Mouse (Mus musculus) liver, embryonic 14.5 days (tissue): ENCODE measurements around the gene Vegfd. TPM values are rescaled to one million over a fixed set of nuclear protein-coding genes. Genes with fewer than 3 reads are reported as not detected.

Experiments
- ATAC-seq: fragments of 200-750 bp; cut with Nextera tagmentation; 2 replicates; pipeline ENCODE4 v1.8.0; 2017; ENCODE audit warnings: moderate number of reproducible peaks, mild to moderate bottlenecking, moderate library complexity; ENCODE audit not compliant: insufficient read depth
- DNase-seq, 3 experiments: peaks; one replicate each; pipeline ENCODE4 v3.0.0-alpha.2; 2012 to 2013; ENCODE audit warnings: low read depth in 3 of 3, low spot score in 3 of 3
- H3K27ac ChIP-seq: fragments of 300-500 bp; sonication (generic); 2 replicates; pipeline ENCODE4 v1.5.1; 2014; ENCODE audit warnings: moderate library complexity, mild to moderate bottlenecking, control low read depth, inconsistent platforms
- H3K27me3 ChIP-seq: fragments of 300-500 bp; sonication (generic); 2 replicates; pipeline ENCODE4 v1.6.1; 2014; ENCODE audit warnings: mild to moderate bottlenecking, low read length, moderate library complexity; ENCODE audit not compliant: control insufficient read depth, insufficient read depth
- H3K36me3 ChIP-seq: fragments of 300-500 bp; sonication (generic); replicated peaks from 2 replicates; pipeline ENCODE4 v1.6.1; 2014; ENCODE audit warnings: low read depth; ENCODE audit not compliant: control insufficient read depth, insufficient read depth
- H3K4me1 ChIP-seq, 2 experiments: fragments of 200-500 bp in 1 of 2; fragments of 300-500 bp in 1 of 2; sonication (generic) in 1 of 2; replicated peaks; 2 replicates each; pipeline ENCODE4 v1.6.1; 2012 to 2014; ENCODE audit warnings: antibody characterized with exemption in 1 of 2, inconsistent platforms in 1 of 2, low read length in 1 of 2; ENCODE audit not compliant: control insufficient read depth in 2 of 2, insufficient read depth in 2 of 2
- H3K4me2 ChIP-seq: fragments of 300-500 bp; sonication (generic); 2 replicates; pipeline ENCODE4 v1.6.1; 2014; ENCODE audit warnings: low read depth, mild to moderate bottlenecking, control low read depth, moderate library complexity
- H3K4me3 ChIP-seq, 2 experiments: fragments of 200-500 bp in 1 of 2; fragments of 300-500 bp in 1 of 2; sonication (generic) in 1 of 2; 2 replicates each; pipeline ENCODE4 v1.5.1; 2012 to 2014; ENCODE audit warnings: low read depth in 2 of 2, low read length in 2 of 2, mild to moderate bottlenecking in 2 of 2, control low read depth in 1 of 2, inconsistent platforms in 1 of 2, moderate library complexity in 1 of 2; ENCODE audit not compliant: insufficient read depth in 1 of 2
- H3K9ac ChIP-seq: fragments of 300-500 bp; sonication (generic); replicated peaks from 2 replicates; pipeline ENCODE4 v1.6.1; 2014; ENCODE audit warnings: mild to moderate bottlenecking, control low read depth, moderate library complexity
- H3K9me3 ChIP-seq: fragments of 300-500 bp; sonication (generic); 2 replicates; pipeline ENCODE4 v1.6.1; 2016; ENCODE audit warnings: low read length, mixed read lengths; ENCODE audit not compliant: control insufficient read depth
- CTCF ChIP-seq: IDR thresholded peaks from 2 replicates; pipeline ENCODE4 v1.5.1; 2016; ENCODE audit warnings: antibody characterized with exemption, low read depth, control low read depth
- EP300 ChIP-seq: IDR thresholded peaks from 2 replicates; pipeline ENCODE4 v1.6.1; 2016; ENCODE audit warnings: antibody characterized with exemption, low read depth
- WGBS: fragments of 180-500 bp; shearing (Covaris S2); extraction: QIAGEN DNeasy Blood & Tissue Kit; methylation state at CpG from one replicate; pipeline ENCODE4 v1.1.7; 2014; ENCODE audit not compliant: insufficient replicate concordance; 5-methylcytosine and 5-hydroxymethylcytosine counted together
- polyA plus RNA-seq, 2 experiments: library from polyadenylated mRNA; depleted of rRNA in 1 of 2; stranded (reverse) in 1 of 2; unstranded in 1 of 2; fragments of >200 nt; fragmentation: Nextera tagmentation in 1 of 2; extraction: Ambion mirVana in 1 of 2; gene quantifications; 2 replicates each; pipeline versions ENCODE4 v1.2.1 to v1.2.3; 2012 to 2014

Vegfd gene
- polyA plus RNA-seq, 2 experiments: 0.69 to 1.0 TPM

DNA sequence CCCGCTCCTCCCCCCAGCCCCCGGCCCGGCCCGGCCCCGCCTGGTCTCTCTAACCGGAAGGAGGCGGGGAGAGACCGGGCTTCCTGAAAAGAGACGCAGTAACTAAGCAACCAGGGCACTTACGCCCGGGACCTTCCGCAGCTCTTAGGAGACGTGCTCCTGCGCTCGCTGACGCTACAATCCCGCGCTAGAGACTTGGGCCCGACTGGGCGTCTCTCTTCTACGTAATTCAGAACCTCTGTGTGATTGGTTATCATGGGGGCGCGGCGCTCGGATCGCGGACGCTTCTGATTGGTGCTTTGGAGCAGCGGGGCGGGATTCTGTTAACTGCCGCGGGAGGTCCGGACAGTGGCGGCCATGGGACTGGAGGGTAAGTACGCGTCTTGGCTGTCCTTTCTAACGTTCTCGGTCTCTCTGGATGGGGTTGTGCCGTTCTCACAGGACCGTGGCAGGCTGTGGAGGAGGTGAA lies 46.3 kb downstream of the Vegfd start, which contains the start of gene Piga:
Gene Piga (plus strand): TSS at position 317 of the 469 bp plus-strand sequence.
- ATAC-seq: peak; percentile 93
- peak; percentile 87 to 88 (median 88) for DNase-seq
- H3K4me3 ChIP-seq: peak within 1 kb of the TSS; percentile 77 to 93
- TF ChIP-seq CTCF (no peak), EP300 (no peak)
- peak within 1 kb of the TSS; percentile 77 for H3K4me2 ChIP-seq
- no peaks in the 10 kb centered on the region for H3K27me3 ChIP-seq
- H3K9me3 ChIP-seq: no peaks in the 10 kb centered on the region
- peaks cover 0 to 8% of the 10 kb centered on the region in 2 experiments; a peak in 3 of 4 replicates for H3K4me1 ChIP-seq
- peaks cover 6% of the 10 kb centered on the region for H3K36me3 ChIP-seq
- peak within 1 kb of the TSS; percentile 69 for H3K27ac ChIP-seq
- H3K9ac ChIP-seq: peak within 1 kb of the TSS; percentile 74
- 12% methylated on average over 40 of the region's 40 CpGs for WGBS

DNA sequence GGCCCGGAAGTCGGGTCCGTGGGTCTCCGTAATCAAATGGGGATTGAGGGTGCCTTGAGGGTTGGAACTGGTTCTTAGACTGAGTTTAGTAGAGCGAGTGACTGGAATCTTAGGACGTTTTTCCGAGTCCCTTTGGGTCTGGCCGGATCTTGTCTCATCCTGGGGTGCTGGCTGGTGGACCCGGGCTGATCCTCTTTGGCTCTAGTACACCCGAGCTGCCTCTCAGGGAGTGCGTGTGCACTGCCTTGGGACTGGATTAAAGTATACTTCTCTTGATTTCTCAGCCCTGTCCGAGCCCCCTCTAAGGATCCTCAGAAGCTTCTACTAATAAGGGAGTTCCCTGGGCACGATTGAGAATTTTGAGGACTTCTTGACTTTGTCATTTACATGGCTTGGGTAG lies 46.8 kb downstream of the Vegfd start:
- TF ChIP-seq EP300 (no peak), CTCF (no peak)
- peak overlapping the region; percentile 77 to 93 for H3K4me3 ChIP-seq
- H3K36me3 ChIP-seq: peaks cover 6% of the 10 kb centered on the region
- WGBS: 17% methylated on average over 13 of the region's 13 CpGs
- no peaks in the 10 kb centered on the region for H3K9me3 ChIP-seq
- peak; percentile 30 for ATAC-seq
- H3K9ac ChIP-seq: peak overlapping the region; percentile 74
- H3K4me1 ChIP-seq: peaks cover 0 to 8% of the 10 kb centered on the region in 2 experiments; a peak in 3 of 4 replicates
- no peaks in the 10 kb centered on the region for H3K27me3 ChIP-seq
- peak overlapping the region; percentile 77 for H3K4me2 ChIP-seq
- DNase-seq: no peak
- H3K27ac ChIP-seq: peak overlapping the region; percentile 69

DNA sequence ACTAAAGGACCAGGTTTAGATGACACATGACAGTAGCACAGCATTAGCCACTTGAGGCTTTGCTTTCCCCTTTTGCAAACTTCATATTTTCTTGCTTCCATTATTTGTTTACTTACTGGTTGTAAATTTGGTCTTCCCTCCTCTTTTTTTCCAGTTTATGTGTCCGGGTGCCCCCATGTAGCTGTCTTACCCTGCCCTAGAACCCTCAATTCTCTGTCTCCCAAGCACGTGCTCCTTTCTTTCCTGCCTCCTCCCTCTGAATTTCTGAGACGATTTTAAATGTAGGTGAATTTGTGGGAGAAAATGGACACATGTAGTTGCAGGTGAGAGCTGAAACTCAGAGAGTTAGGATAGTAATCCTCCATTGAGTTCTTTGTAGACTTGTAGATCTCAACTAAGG lies 47.3 kb downstream of the Vegfd start:
- 24% methylated on average over 3 of the region's 3 CpGs for WGBS
- no peaks in the 10 kb centered on the region for H3K9me3 ChIP-seq
- H3K4me2 ChIP-seq: peak overlapping the region; percentile 77
- peaks cover 0 to 8% of the 10 kb centered on the region in 2 experiments; a peak in 3 of 4 replicates for H3K4me1 ChIP-seq
- DNase-seq (no peak), ATAC-seq (no peak)
- peak overlapping the region; percentile 74 for H3K9ac ChIP-seq
- peaks cover 6% of the 10 kb centered on the region for H3K36me3 ChIP-seq
- no peak for TF ChIP-seq EP300
- no peak for TF ChIP-seq CTCF
- H3K4me3 ChIP-seq: peak overlapping the region; percentile 77 to 93
- H3K27ac ChIP-seq: no peak overlapping the region
- no peaks in the 10 kb centered on the region for H3K27me3 ChIP-seq

- no peak overlapping the region for H3K4me3 ChIP-seq
- H3K36me3 ChIP-seq: peaks cover 9% of the 10 kb centered on the region
- H3K27ac ChIP-seq: peak overlapping the region; percentile 65
- peak in 2 of 3 experiments; percentile 30 to 36 for DNase-seq
- peak overlapping the region; percentile 0; the same call in 1 of the 2 replicates for H3K9ac ChIP-seq
- H3K27me3 ChIP-seq: no peaks in the 10 kb centered on the region
- no peaks in the 10 kb centered on the region for H3K9me3 ChIP-seq
- peak; percentile 75 for ATAC-seq
- peak overlapping the region; percentile 52 for H3K4me2 ChIP-seq
- TF ChIP-seq EP300 (peak; percentile 79), CTCF (no peak)
- WGBS: 20% methylated on average over 1 of the region's 1 CpGs
- peaks cover 0 to 5% of the 10 kb centered on the region in 2 experiments; a peak in 3 of 4 replicates for H3K4me1 ChIP-seq
Observed at GRCm38 (mm10) chrX:164424821-164425220, 51.6 kb downstream of the Vegfd start.

- no peak overlapping the region for H3K9ac ChIP-seq
- 64% methylated on average over 4 of the region's 4 CpGs for WGBS
- H3K4me1 ChIP-seq: peaks cover 0 to 10% of the 10 kb centered on the region in 2 experiments; a peak in 3 of 4 replicates
- TF ChIP-seq CTCF (no peak), EP300 (no peak)
- peaks cover 18% of the 10 kb centered on the region for H3K36me3 ChIP-seq
- no peaks in the 10 kb centered on the region for H3K9me3 ChIP-seq
- H3K4me3 ChIP-seq: no peak overlapping the region
- DNase-seq (no peak), ATAC-seq (no peak)
- no peak overlapping the region for H3K4me2 ChIP-seq
- no peaks in the 10 kb centered on the region for H3K27me3 ChIP-seq
- no peak overlapping the region for H3K27ac ChIP-seq
Observed at GRCm38 (mm10) chrX:164427295-164427694, 54.1 kb downstream of the Vegfd start.
